11 mouse cellular contexts compared by ENCODE assay signal in the genomic region with DNA sequence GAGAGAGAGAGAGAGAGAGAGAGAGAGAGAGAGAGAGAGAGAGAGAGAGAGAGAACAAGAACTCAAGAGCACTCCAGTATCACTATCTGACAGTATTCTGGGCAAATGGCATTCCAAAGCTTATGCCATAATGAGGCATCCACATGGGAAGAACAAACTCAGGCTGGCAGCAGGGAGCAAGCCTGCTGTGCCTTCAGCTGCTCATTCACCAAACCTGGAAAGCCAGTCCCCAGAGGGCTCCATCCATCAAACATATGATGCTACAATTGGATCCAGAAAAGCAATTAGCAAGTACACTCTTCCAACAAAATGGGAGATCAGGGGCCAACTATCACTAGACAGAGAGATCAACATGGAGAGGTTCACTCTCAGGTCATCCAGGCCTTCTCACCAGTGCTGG.
DNase-seq lines count a peak whose midpoint lies in the region; ATAC-seq lines count a peak whose summit lies in the region.
"Had no signal": no experiment of that assay in that cellular context is flagged by ENCODE, and none has a peak within 500 bp of the region (broad histone marks: within the 10 kb centered on the region; RNA-seq: fewer than 3 reads in every experiment).

No protein-coding gene starts in this region.

- H3K27ac ChIP-seq in midbrain, embryonic 14.5 days (replicated peaks; ENCODE audit: low read depth, low read length), result no peak overlapping the region
- H3K27ac ChIP-seq in midbrain, embryonic 15.5 days, result no peak overlapping the region
- H3K27ac ChIP-seq: heart, embryonic 10.5 days had no signal

- H3K36me3 ChIP-seq in midbrain, embryonic 14.5 days (ENCODE audit: control insufficient read depth, insufficient read depth, low read length), result no peaks in the 10 kb centered on the region
- no peaks in the 10 kb centered on the region for H3K36me3 ChIP-seq in midbrain, embryonic 15.5 days (replicated peaks)
- H3K36me3 ChIP-seq: heart, embryonic 10.5 days had no signal

- no peak overlapping the region for H3K4me3 ChIP-seq in midbrain, embryonic 14.5 days (replicated peaks; ENCODE audit: low read depth, low read length)
- H3K4me3 ChIP-seq in midbrain, embryonic 15.5 days, result no peak overlapping the region
- H3K4me3 ChIP-seq: heart, embryonic 10.5 days had no signal

- H3K27me3 ChIP-seq in midbrain, embryonic 14.5 days (ENCODE audit: control insufficient read depth, insufficient read depth, low read length), result no peaks in the 10 kb centered on the region
- no peaks in the 10 kb centered on the region for H3K27me3 ChIP-seq in midbrain, embryonic 15.5 days (replicated peaks)

- H3K9ac ChIP-seq in midbrain, embryonic 14.5 days (replicated peaks; ENCODE audit: low read length), result no peak overlapping the region
- no peak overlapping the region for H3K9ac ChIP-seq in midbrain, embryonic 15.5 days

- DNase-seq in embryo, embryonic 10.5 days (ENCODE audit: low spot score), result peak; percentile 36
- no peak for DNase-seq in embryo, embryonic 9.5 days (ENCODE audit: extremely low spot score)
- DNase-seq in midbrain, embryonic 14.5 days, result peak; percentile 43
- peak; percentile 75 to 77 for DNase-seq in cerebellum, postnatal 36 days
- peak; percentile 36 for DNase-seq in retina, postnatal 1 day
- no peak for DNase-seq in kidney, adult 8-10 months
- no peak for DNase-seq in adipocyte (ENCODE audit: low spot score)
- DNase-seq: adrenal gland, postnatal 14 days; kidney, adult 18-20 months had no signal

- H3K9me3 ChIP-seq in midbrain, embryonic 14.5 days (ENCODE audit: control insufficient read depth, low read length), result no peaks in the 10 kb centered on the region
- no peaks in the 10 kb centered on the region for H3K9me3 ChIP-seq in midbrain, embryonic 15.5 days
- H3K9me3 ChIP-seq: heart, embryonic 10.5 days had no signal

- H3K4me1 ChIP-seq in midbrain, embryonic 14.5 days (ENCODE audit: control insufficient read depth, insufficient read depth, low read length), result peaks cover 6% of the 10 kb centered on the region; the same call in 1 of the 2 replicates
- no peaks in the 10 kb centered on the region for H3K4me1 ChIP-seq in midbrain, embryonic 15.5 days

- H3K4me2 ChIP-seq in midbrain, embryonic 14.5 days (ENCODE audit: low read length), result no peak overlapping the region
- no peak overlapping the region for H3K4me2 ChIP-seq in midbrain, embryonic 15.5 days

- no peak for ATAC-seq in midbrain, embryonic 14.5 days (ENCODE audit: low FRiP score, low TSS enrichment)
- ATAC-seq in midbrain, embryonic 15.5 days (replicated peaks), result no peak

Comparison
In these comparisons a context has a peak if more than half of its experiments do, and no peak if none do; other contexts are left out.
1. DNase-seq: peak in embryo, embryonic 10.5 days (single experiment), midbrain, embryonic 14.5 days (single experiment), cerebellum, postnatal 36 days (2 of 2) and retina, postnatal 1 day (single experiment); none in embryo, embryonic 9.5 days (single experiment), kidney, adult 8-10 months (0 of 2) and adipocyte (single experiment).